Mouse (Mus musculus) lung, postnatal 36 days (tissue): Measurements from ENCODE around the gene Polr2i.

ENCODE experiments used
- DNase-seq: peaks from one replicate; pipeline ENCODE4 v3.0.0; 2022; ENCODE audit warnings: mixed read lengths

Gene Polr2i

DNA sequence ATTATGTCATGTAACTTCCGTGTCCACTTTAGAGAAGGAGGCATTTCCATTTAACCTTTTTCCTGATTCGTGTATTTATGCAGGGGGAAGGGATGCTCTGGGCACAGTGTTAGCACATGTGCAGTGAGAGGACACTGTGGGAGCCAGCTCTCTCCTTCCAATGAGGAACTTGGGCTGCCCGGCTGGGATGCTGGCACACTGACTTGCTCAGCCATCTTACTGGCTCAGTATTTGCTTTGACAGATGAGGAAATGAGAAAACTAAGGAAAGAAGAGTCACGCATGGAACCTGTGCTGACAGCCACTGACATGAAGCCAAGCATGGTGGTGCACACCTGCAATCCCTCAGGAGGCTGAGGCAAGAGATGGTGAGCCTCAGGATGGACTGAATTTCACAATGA is 37.9 kb downstream of the Polr2i start:
- no peak for DNase-seq

DNA sequence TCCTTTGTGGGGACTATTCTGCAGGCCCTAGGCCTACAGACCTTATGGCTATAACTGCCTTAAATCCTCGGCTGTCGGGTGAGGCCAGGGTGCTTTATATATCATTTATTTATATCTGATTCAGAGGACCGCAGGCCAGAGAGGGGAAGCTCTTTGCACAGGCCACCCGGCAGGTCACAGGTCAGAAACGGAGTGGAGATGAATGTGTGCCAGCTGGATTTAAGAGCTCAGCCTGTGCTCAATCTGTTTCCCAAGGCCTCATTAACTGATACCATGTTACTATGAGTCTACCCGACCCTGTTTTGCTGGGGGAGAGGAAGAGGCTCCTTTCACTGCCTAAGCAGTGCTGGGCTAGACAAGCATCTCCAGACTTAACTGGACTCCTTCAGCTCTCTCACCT is 42.6 kb downstream of the Polr2i start:
- DNase-seq = peak; percentile 40

DNA sequence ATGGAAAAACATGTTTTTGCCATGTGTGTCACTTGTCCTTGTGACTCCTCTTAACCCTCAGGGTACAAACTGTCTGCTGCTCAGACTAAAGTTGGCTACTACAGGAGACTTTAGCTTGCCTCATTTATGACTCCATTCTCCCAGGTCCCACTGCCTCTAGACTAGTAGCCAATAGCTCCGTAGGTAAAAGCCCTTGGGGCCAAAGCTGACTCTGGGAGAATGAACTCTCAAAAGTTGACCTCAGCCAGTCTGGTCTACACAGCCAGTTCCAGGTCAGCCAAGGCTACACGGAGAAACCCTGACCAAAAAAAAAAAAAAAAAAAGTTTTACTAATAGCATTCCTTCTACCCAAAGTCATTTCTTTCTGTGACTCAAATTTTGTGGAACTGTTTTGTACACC is 47.2 kb downstream of the Polr2i start:
- DNase-seq = no peak

DNA sequence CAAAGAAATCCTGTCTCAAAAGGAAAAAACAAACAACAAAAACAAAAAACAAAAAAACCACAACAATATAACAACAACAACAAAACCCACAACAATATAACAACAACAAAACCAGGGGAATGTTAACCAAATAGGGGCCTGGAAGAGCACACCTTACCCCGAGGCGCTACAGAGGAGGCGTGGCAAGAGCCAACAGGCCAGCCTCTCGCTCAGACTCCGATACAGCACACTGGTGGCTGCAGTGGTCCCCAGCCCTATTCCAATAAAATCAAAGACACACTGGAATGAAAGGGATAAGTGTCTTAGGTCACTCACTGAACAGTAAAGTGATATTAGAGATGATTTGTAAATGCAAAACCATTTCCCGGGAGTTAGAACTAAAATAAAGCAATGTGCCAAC is 47.8 kb downstream of the Polr2i start:
- DNase-seq = no peak

DNA sequence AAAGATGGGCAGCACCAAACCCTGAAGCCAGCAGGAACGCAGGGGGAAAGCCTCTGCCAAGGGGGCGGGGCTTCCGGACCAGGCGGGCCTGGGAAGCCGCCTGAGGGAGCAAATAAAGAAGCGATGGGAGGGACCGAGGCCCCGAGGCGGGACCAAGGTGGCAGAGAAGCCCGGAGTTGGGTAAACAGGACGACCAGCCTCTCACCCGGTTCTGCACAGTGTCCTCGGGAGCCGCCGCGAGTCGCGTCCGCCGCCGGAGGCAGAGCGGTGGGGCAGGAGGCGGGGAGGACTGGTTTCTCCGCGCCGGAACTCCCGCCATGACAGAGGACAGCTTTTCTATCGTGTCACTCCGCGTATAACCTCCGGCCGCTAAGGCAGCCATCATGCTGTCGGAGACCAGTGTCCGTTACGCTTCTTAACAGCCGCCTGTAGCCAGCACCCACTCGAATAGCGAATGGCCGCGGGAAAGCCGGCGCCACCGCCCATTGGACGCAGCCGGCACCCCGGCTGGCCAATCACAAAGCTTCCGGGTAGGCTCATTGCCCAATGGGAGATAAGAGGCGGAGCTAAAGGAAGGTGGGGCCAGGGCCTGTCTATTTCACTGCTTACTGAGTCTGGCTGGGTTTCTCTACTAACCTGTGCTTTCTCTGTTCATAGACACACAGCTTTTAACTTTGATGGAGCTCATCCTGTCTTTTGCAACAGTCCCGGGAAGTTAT is 48.4 kb downstream of the Polr2i start, which contains the start of the genes Thap8 and Wdr62:
TSS of gene Thap8 (plus strand) at position 144 of the 719 bp plus-strand sequence.
TSS of gene Wdr62 (minus strand) at position 469 of the 719 bp plus-strand sequence.
- DNase-seq = peak; percentile 96

DNA sequence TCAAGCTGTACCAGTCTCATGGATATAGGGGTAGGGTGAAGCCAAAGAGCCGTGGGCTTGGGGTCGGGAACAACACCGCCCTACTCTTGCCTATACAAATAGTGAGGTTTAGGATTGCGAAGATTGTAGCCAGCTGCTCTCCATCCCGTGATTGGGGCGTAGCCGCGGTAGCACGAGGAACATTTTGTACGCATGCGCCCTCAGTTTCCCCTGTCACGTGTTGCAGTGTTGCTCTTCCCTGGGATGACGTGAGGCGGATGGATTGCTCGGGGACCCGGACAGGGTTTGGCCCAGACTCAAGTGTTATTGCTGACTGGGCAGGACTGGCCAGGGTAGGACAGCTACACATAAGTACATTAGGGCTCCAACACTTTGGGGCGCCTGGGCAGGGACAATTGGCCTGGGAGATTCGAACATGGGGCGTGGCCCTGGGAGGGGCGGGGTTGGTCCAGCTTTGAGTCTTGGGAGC is 49.0 kb downstream of the Polr2i start:
- peak; percentile 94 for DNase-seq

DNA sequence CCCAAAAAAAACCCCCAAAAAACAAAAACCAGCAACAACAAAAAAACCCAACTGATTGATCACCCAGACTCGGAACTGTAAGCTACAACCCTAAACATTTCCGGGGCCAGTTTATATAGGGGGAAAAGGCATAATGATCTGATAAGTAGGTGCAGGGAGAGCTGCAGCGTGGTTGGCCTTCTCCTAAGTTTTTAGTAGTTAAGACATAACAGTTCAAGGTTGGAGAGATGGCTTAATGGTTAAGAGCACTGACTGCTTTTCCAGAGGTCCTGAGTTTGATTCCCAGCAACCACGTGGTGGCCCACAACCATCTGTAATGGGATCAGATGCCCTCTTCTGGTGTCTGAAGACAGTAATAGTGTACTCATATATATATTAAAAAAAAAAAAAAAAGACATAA is 49.8 kb downstream of the Polr2i start:
- DNase-seq = no peak

DNA sequence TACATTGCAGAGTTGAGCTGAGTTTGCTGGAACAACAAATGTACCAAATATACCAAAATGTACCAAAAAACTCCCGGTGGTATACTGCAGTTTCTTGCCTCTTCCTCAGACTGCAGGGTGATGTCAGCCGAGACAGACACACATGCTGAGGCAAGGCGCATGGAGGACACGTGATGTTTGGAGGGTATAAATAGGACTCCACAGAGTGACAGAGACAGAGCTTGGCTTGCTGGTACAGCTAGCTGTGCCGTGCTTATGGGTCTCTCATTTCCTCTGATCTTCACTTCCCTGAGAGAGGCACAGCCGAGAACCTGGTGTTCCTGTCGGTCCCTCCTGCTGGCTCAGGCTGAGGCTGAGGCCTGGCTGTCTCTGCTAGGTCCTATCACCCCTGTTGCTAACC is 51.0 kb downstream of the Polr2i start:
- DNase-seq = no peak
